Mouse (Mus musculus) liver, postnatal 0 days (tissue): ENCODE results near the gene Creg2.

Source experiments
- CTCF ChIP-seq: sonication (generic); IDR thresholded peaks from 2 replicates; pipeline ENCODE4 v1.5.1; 2016; ENCODE audit warnings: antibody characterized with exemption, low read depth
- EP300 ChIP-seq: IDR thresholded peaks from 2 replicates; pipeline ENCODE4 v1.6.1; 2016; ENCODE audit warnings: antibody characterized with exemption, low read depth, mild to moderate bottlenecking

DNA sequence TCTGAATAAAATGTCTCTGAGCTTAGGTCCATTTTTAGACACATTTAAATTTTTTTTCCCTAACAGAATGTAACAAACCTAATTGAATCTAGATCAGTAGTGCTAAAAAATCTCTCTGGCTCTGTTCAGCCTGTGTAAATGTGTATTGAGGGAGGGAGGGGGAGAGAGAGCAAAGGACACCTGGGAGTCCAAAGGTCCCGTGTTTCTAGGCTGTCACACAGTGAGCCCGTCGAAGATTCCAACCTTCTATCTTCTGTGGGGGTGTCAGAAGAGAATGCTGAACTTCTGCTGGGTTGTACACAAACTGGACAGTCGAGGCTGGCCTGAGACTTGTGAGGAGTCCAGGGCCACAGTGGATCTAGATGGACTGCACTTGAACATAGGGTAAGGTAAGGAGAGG is 59.2 kb downstream of the Creg2 start:
- no peak for TF ChIP-seq EP300
- TF ChIP-seq CTCF: no peak
